Mouse (Mus musculus) spleen, postnatal 10 days (tissue): ENCODE data around the gene Otop2.

ENCODE experiments used
- DNase-seq, 2 experiments: peaks; one replicate each; pipeline ENCODE4 v3.0.0; 2021 to 2022; ENCODE audit warnings: low spot score in 2 of 2

The Otop2 gene

GRCm38 (mm10) chr11:115297214-115297826 is 9.6 kb upstream of the Otop2 start, which contains the start of gene Fads6:
TSS of gene Fads6 (minus strand) at chr11:115297663.
- peak in 1 of 2 experiments; percentile 49 for DNase-seq

GRCm38 (mm10) chr11:115298160-115298559 is 8.8 kb upstream of the Otop2 start:
- DNase-seq: no peak

GRCm38 (mm10) chr11:115300745-115301144 is 6.2 kb upstream of the Otop2 start:
- no peak for DNase-seq

GRCm38 (mm10) chr11:115301351-115301750 is 5.6 kb upstream of the Otop2 start:
- no peak for DNase-seq

GRCm38 (mm10) chr11:115303167-115303566 is 3.8 kb upstream of the Otop2 start:
- DNase-seq: no peak

GRCm38 (mm10) chr11:115308781-115309180 is 1.8 kb downstream of the Otop2 start:
- DNase-seq: no peak

GRCm38 (mm10) chr11:115314249-115314648 is 7.3 kb downstream of the Otop2 start:
- no peak for DNase-seq

GRCm38 (mm10) chr11:115317204-115317603 is 10.2 kb downstream of the Otop2 start:
- DNase-seq: no peak

- no peak for DNase-seq
Observed at GRCm38 (mm10) chr11:115318245-115319027, 11.5 kb downstream of the Otop2 start.

GRCm38 (mm10) chr11:115319704-115320383 is 12.9 kb downstream of the Otop2 start:
- DNase-seq: no peak

- peak; percentile 32 to 68 for DNase-seq
Observed at GRCm38 (mm10) chr11:115321906-115322693, 15.1 kb downstream of the Otop2 start, which contains the start of gene Ush1g. TSS of gene Ush1g (minus strand) at chr11:115322041.

- no peak for DNase-seq
Observed at GRCm38 (mm10) chr11:115323354-115323753, 16.4 kb downstream of the Otop2 start.

- no peak for DNase-seq
Observed at GRCm38 (mm10) chr11:115326730-115327129, 19.8 kb downstream of the Otop2 start.

GRCm38 (mm10) chr11:115329339-115329738 is 22.4 kb downstream of the Otop2 start:
- DNase-seq: peak in 1 of 2 experiments; percentile 44

- DNase-seq: no peak
Observed at GRCm38 (mm10) chr11:115334531-115334930, 27.6 kb downstream of the Otop2 start, which contains the start of gene Otop3. TSS of gene Otop3 (plus strand) at chr11:115334731.

GRCm38 (mm10) chr11:115335223-115335622 is 28.3 kb downstream of the Otop2 start:
- DNase-seq: no peak

GRCm38 (mm10) chr11:115336115-115336514 is 29.2 kb downstream of the Otop2 start:
- no peak for DNase-seq

- no peak for DNase-seq
Observed at GRCm38 (mm10) chr11:115337350-115337749, 30.4 kb downstream of the Otop2 start.

- DNase-seq: no peak
Observed at GRCm38 (mm10) chr11:115337826-115338225, 30.9 kb downstream of the Otop2 start.

- no peak for DNase-seq
Observed at GRCm38 (mm10) chr11:115341246-115341645, 34.3 kb downstream of the Otop2 start.

- DNase-seq: no peak
Observed at GRCm38 (mm10) chr11:115341866-115342265, 34.9 kb downstream of the Otop2 start.

GRCm38 (mm10) chr11:115344967-115345366 is 38.0 kb downstream of the Otop2 start:
- no peak for DNase-seq
